Mouse (Mus musculus): ENCODE results near the gene Gm12185.
"Not testable (repeated sequence)": the region's sequence is repeated elsewhere in the genome, so short reads cannot be mapped to it uniquely, and the experiment has no call there.

GRCm38 (mm10) chr11:48994018-48994417 lies 2.0 kb upstream of the Gm12185 start, which contains the start of gene Tgtp1:
- not testable (repeated sequence) for TF ChIP-seq CTCF (conservative IDR thresholded peaks at IDR 0.05; ENCODE audit: insufficient read depth, insufficient read length, low read depth, low read length); POLR2A (IDR thresholded peaks at IDR 0.05; ENCODE audit: low read depth, low read length)

Measured in kidney, adult 2 months (tissue).